Mouse (Mus musculus): ENCODE data around the gene Snrnp48.

DNA sequence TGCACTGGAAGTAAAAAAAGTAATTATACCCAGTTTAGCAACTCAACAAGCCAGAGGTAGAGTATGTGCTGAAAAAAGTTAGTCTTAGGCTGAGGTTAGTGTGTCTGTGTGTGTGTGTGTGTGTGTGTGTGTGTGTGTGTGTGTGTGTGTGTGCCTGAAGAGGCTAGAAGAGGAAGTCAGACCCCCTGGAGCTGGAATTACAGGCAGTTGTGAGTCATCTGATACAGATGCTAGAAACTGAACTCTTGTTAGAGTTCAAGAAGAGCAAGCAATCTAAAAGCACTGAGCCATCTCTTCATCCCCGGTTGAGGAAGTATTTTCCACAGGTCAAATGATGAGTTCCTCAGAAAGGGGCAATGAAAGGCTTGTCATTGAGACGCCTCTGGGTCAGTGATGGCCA lies 54.2 kb downstream of the Snrnp48 start:
- TF ChIP-seq GATA1 (IDR thresholded peaks at IDR 0.05; ENCODE audit: borderline replicate concordance, low read length) = no peak
- no peak for TF ChIP-seq CTCF (IDR thresholded peaks at IDR 0.05; ENCODE audit: low read depth, low read length)

Measured in G1E (cell line).